ENCODE assay signal across 25 mouse cellular contexts in the genomic region with DNA sequence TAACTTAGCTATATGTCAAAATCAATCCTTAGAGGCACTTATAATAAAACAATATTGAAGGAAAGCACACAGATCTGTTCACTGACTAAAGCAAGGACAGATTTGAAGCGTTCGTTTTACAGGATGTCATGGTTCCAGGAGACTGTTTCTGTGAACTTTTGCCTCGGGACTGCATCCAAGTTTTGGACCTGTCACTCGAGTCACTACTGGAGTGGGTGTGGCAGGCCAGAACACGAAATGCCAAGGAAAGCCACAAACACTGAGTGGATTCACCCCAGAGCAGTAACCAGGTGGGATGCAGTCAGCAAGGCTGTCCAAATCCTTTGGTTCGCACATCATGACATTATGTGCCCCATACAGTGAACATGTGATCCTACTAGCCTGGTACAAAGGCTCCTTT. TPM values are rescaled to one million over a fixed set of nuclear protein-coding genes. Genes with fewer than 3 reads are reported as not detected.
"Had no signal": no experiment of that assay in that cellular context is flagged by ENCODE, and none has a peak within 500 bp of the region (broad histone marks: within the 10 kb centered on the region; RNA-seq: fewer than 3 reads in every experiment).

No protein-coding gene starts in this region.

- H3K27me3 ChIP-seq: intestine, embryonic 15.5 days; limb, embryonic 13.5 days; liver, embryonic 13.5 days; midbrain, embryonic 12.5 days; midbrain, embryonic 15.5 days; neural tube, embryonic 12.5 days; neural tube, embryonic 15.5 days; stomach, embryonic 15.5 days had no signal

- H3K9ac ChIP-seq: intestine, embryonic 15.5 days; limb, embryonic 13.5 days; liver, embryonic 13.5 days; lung, embryonic 14.5 days; midbrain, embryonic 12.5 days; midbrain, embryonic 15.5 days; neural tube, embryonic 12.5 days; neural tube, embryonic 15.5 days; stomach, embryonic 15.5 days had no signal

- H3K9me3 ChIP-seq: intestine, embryonic 15.5 days; limb, embryonic 10.5 days; liver, embryonic 13.5 days; midbrain, embryonic 12.5 days; midbrain, embryonic 15.5 days; neural tube, embryonic 12.5 days; neural tube, embryonic 15.5 days; stomach, embryonic 15.5 days had no signal

- H3K36me3 ChIP-seq: intestine, embryonic 15.5 days; limb, embryonic 10.5 days; limb, embryonic 13.5 days; midbrain, embryonic 12.5 days; midbrain, embryonic 15.5 days; neural tube, embryonic 12.5 days; stomach, embryonic 15.5 days had no signal

- H3K27ac ChIP-seq: intestine, embryonic 15.5 days; layer of hippocampus, adult 2 months; limb, embryonic 10.5 days; limb, embryonic 13.5 days; liver, embryonic 13.5 days; macrophage; midbrain, embryonic 12.5 days; midbrain, embryonic 15.5 days; neural tube, embryonic 12.5 days; neural tube, embryonic 15.5 days; stomach, embryonic 15.5 days had no signal

- ATAC-seq: intestine, embryonic 15.5 days; lung, postnatal 0 days; midbrain, embryonic 15.5 days had no signal

- H3K4me2 ChIP-seq: intestine, embryonic 15.5 days; limb, embryonic 13.5 days; liver, embryonic 13.5 days; lung, embryonic 14.5 days; midbrain, embryonic 12.5 days; midbrain, embryonic 15.5 days; neural tube, embryonic 12.5 days; neural tube, embryonic 15.5 days; stomach, embryonic 15.5 days had no signal

- DNase-seq: layer of hippocampus, adult 9-11 months; liver; liver, embryonic 13.5 days; lung, embryonic 14.5 days; right cerebral cortex, adult 18-20 months; right cerebral cortex, postnatal 14 days; right cerebral cortex, postnatal 4 days; thymus, postnatal 25 days had no signal

- H3K4me1 ChIP-seq: intestine, embryonic 15.5 days; limb, embryonic 10.5 days; limb, embryonic 13.5 days; liver, embryonic 13.5 days; midbrain, embryonic 12.5 days; midbrain, embryonic 15.5 days; neural tube, embryonic 12.5 days; neural tube, embryonic 15.5 days; stomach, embryonic 15.5 days had no signal

- H3K4me3 ChIP-seq: intestine, embryonic 15.5 days; layer of hippocampus, adult 2 months; limb, embryonic 10.5 days; limb, embryonic 13.5 days; liver, embryonic 13.5 days; midbrain, embryonic 12.5 days; midbrain, embryonic 15.5 days; neural tube, embryonic 12.5 days; neural tube, embryonic 15.5 days; stomach, embryonic 15.5 days had no signal

RNA-seq across cellular contexts. Expression of gene Slc22a13, which starts 5.7 kb away (rescaled TPM):
- total RNA-seq: layer of hippocampus, adult 2 months; layer of hippocampus, postnatal 25 days; left cerebral cortex, adult 18-20 months; left cerebral cortex, postnatal 25 days; megakaryocyte, adult 5-6 weeks had no signal
- polyA plus RNA-seq: intestine, embryonic 15.5 days; limb, embryonic 10.5 days; limb, embryonic 13.5 days; liver, embryonic 13.5 days; lung, embryonic 14.5 days; lung, postnatal 0 days; macrophage; midbrain, embryonic 12.5 days; midbrain, embryonic 15.5 days; neural tube, embryonic 12.5 days; stomach, embryonic 15.5 days; thymus, postnatal 0 days had no signal

RNA-seq across cellular contexts. Expression of gene Gm47289, which starts 55.6 kb away (rescaled TPM):
- total RNA-seq: layer of hippocampus, adult 2 months; layer of hippocampus, postnatal 25 days; left cerebral cortex, adult 18-20 months; left cerebral cortex, postnatal 25 days; megakaryocyte, adult 5-6 weeks had no signal
- polyA plus RNA-seq: intestine, embryonic 15.5 days; large intestine, adult 2 months; limb, embryonic 10.5 days; limb, embryonic 13.5 days; liver, embryonic 13.5 days; lung, embryonic 14.5 days; lung, postnatal 0 days; macrophage; midbrain, embryonic 12.5 days; midbrain, embryonic 15.5 days; neural tube, embryonic 12.5 days; neural tube, embryonic 15.5 days; stomach, embryonic 15.5 days; thymus, postnatal 0 days had no signal

RNA-seq across cellular contexts. Expression of gene Acaa1b, which starts 57.7 kb away (rescaled TPM):
- polyA plus RNA-seq: macrophage had no signal
